8 mouse cellular contexts compared by ENCODE assay signal in genomic region chr9:45415912-45416311, GRCm38 (mm10). TPM values are rescaled to one million over a fixed set of nuclear protein-coding genes. Genes with fewer than 3 reads are reported as not detected.
DNase-seq lines count a peak whose midpoint lies in the region; ATAC-seq and TF ChIP-seq lines count a peak whose summit lies in the region.

No protein-coding gene starts in this region.

- H3K27ac ChIP-seq in forebrain, embryonic 11.5 days (ENCODE audit: low read depth, low read length), result no peak overlapping the region
- no peak overlapping the region for H3K27ac ChIP-seq in forebrain, embryonic 13.5 days
- H3K27ac ChIP-seq in midbrain, embryonic 11.5 days (ENCODE audit: low read depth, low read length), result no peak overlapping the region
- H3K27ac ChIP-seq in midbrain, embryonic 15.5 days, result no peak overlapping the region
- H3K27ac ChIP-seq in hindbrain, postnatal 0 days, result no peak overlapping the region
- no peak overlapping the region for H3K27ac ChIP-seq in lung, embryonic 14.5 days (ENCODE audit: low read depth)
- no peak overlapping the region for H3K27ac ChIP-seq in small intestine, adult 2 months (ENCODE audit: insufficient read depth, low read depth, low read length)

- H3K4me2 ChIP-seq in forebrain, embryonic 11.5 days (ENCODE audit: low read depth, low read length, severe bottlenecking), result no peak overlapping the region
- no peak overlapping the region for H3K4me2 ChIP-seq in forebrain, embryonic 13.5 days
- no peak overlapping the region for H3K4me2 ChIP-seq in midbrain, embryonic 11.5 days
- H3K4me2 ChIP-seq in midbrain, embryonic 15.5 days, result no peak overlapping the region
- H3K4me2 ChIP-seq in hindbrain, postnatal 0 days (ENCODE audit: low read depth, low read length), result no peak overlapping the region
- no peak overlapping the region for H3K4me2 ChIP-seq in lung, embryonic 14.5 days

- no peak overlapping the region for H3K9ac ChIP-seq in forebrain, embryonic 11.5 days (ENCODE audit: low read length)
- H3K9ac ChIP-seq in forebrain, embryonic 13.5 days, result no peak overlapping the region
- no peak overlapping the region for H3K9ac ChIP-seq in midbrain, embryonic 11.5 days (ENCODE audit: low read length)
- no peak overlapping the region for H3K9ac ChIP-seq in midbrain, embryonic 15.5 days
- no peak overlapping the region for H3K9ac ChIP-seq in hindbrain, postnatal 0 days (replicated peaks; ENCODE audit: low read length)
- no peak overlapping the region for H3K9ac ChIP-seq in lung, embryonic 14.5 days

- peak; percentile 69 for DNase-seq in forebrain, embryonic 11.5 days (ENCODE audit: low spot score)
- DNase-seq in midbrain, embryonic 11.5 days (ENCODE audit: low spot score, missing footprints), result peak; percentile 89
- peak; percentile 71 for DNase-seq in cerebellum, adult 9-11 months
- peak; percentile 82 for DNase-seq in hindbrain, postnatal 0 days (ENCODE audit: low spot score)
- DNase-seq in lung, embryonic 14.5 days, result peak; percentile 46

- no peaks in the 10 kb centered on the region for H3K9me3 ChIP-seq in forebrain, embryonic 11.5 days (ENCODE audit: control insufficient read depth, low read length)
- no peaks in the 10 kb centered on the region for H3K9me3 ChIP-seq in forebrain, embryonic 13.5 days (replicated peaks)
- H3K9me3 ChIP-seq in midbrain, embryonic 11.5 days (ENCODE audit: control insufficient read depth, low read length), result no peaks in the 10 kb centered on the region
- H3K9me3 ChIP-seq in midbrain, embryonic 15.5 days, result no peaks in the 10 kb centered on the region
- H3K9me3 ChIP-seq in hindbrain, postnatal 0 days (ENCODE audit: low read length), result no peaks in the 10 kb centered on the region
- no peaks in the 10 kb centered on the region for H3K9me3 ChIP-seq in lung, embryonic 14.5 days (ENCODE audit: low read depth, low read length)

- 44% methylated on average over 4 of the region's 4 CpGs for WGBS in forebrain, embryonic 11.5 days
- 35% methylated on average over 4 of the region's 4 CpGs for WGBS in forebrain, embryonic 13.5 days
- WGBS in midbrain, embryonic 11.5 days, result 45% methylated on average over 4 of the region's 4 CpGs
- 43% methylated on average over 4 of the region's 4 CpGs for WGBS in midbrain, embryonic 15.5 days
- 45% methylated on average over 4 of the region's 4 CpGs for WGBS in hindbrain, postnatal 0 days
- 43% methylated on average over 4 of the region's 4 CpGs for WGBS in lung, embryonic 14.5 days
- WGBS in small intestine, adult 2 months, result 62% methylated on average over 4 of the region's 4 CpGs

- no peak for ATAC-seq in forebrain, embryonic 11.5 days (replicated peaks; ENCODE audit: low FRiP score)
- ATAC-seq in forebrain, embryonic 13.5 days, result no peak
- ATAC-seq in midbrain, embryonic 11.5 days (ENCODE audit: low FRiP score), result peak; percentile 24; the same call in 1 of the 2 replicates
- no peak for ATAC-seq in midbrain, embryonic 15.5 days (replicated peaks)
- peak; percentile 24; the same call in 1 of the 2 replicates for ATAC-seq in hindbrain, postnatal 0 days
- ATAC-seq in lung, embryonic 14.5 days (ENCODE audit: insufficient read depth), result no peak

- TF ChIP-seq CTCF in hindbrain, postnatal 0 days (IDR thresholded peaks at IDR 0.05; ENCODE audit: low read depth), result peak; percentile 96
- TF ChIP-seq CTCF in lung, embryonic 14.5 days (IDR thresholded peaks at IDR 0.05; ENCODE audit: low read depth), result peak; percentile 73
- peak; percentile 12; the same call in 1 of the 2 replicates for TF ChIP-seq CTCF in small intestine, adult 2 months (IDR thresholded peaks at IDR 0.05; ENCODE audit: extremely low read depth, insufficient read length, insufficient replicate concordance, low read depth, low read length)

- TF ChIP-seq POLR2A in small intestine, adult 2 months (IDR thresholded peaks at IDR 0.05; ENCODE audit: low read depth, low read length), result no peak

- H3K27me3 ChIP-seq in forebrain, embryonic 11.5 days (ENCODE audit: control insufficient read depth, insufficient read depth, low read length), result no peaks in the 10 kb centered on the region
- 0 out of 2 replicates have a peak, but pooled peaks cover 4% of the 10 kb centered on the region for H3K27me3 ChIP-seq in forebrain, embryonic 13.5 days
- no peaks in the 10 kb centered on the region; the same call in 1 of the 2 replicates for H3K27me3 ChIP-seq in midbrain, embryonic 11.5 days (ENCODE audit: control insufficient read depth, insufficient read depth, low read length)
- no peaks in the 10 kb centered on the region for H3K27me3 ChIP-seq in midbrain, embryonic 15.5 days (replicated peaks)
- H3K27me3 ChIP-seq in hindbrain, postnatal 0 days (ENCODE audit: insufficient read depth, low read length), result no peaks in the 10 kb centered on the region
- H3K27me3 ChIP-seq in lung, embryonic 14.5 days (ENCODE audit: insufficient read depth, low read length), result no peaks in the 10 kb centered on the region
- no peaks in the 10 kb centered on the region for H3K27me3 ChIP-seq in small intestine, adult 2 months (ENCODE audit: control insufficient read depth, insufficient read depth, low read length)

- H3K4me1 ChIP-seq in forebrain, embryonic 11.5 days (replicated peaks; ENCODE audit: control insufficient read depth, insufficient read depth, low read length), result no peaks in the 10 kb centered on the region; the same call in 1 of the 2 replicates
- H3K4me1 ChIP-seq in forebrain, embryonic 13.5 days, result peaks cover 6% of the 10 kb centered on the region
- no peaks in the 10 kb centered on the region for H3K4me1 ChIP-seq in midbrain, embryonic 11.5 days (ENCODE audit: control insufficient read depth, insufficient read depth, low read length)
- peaks cover 7% of the 10 kb centered on the region for H3K4me1 ChIP-seq in midbrain, embryonic 15.5 days
- no peaks in the 10 kb centered on the region for H3K4me1 ChIP-seq in hindbrain, postnatal 0 days (ENCODE audit: insufficient read depth, low read length)
- no peaks in the 10 kb centered on the region; the same call in 1 of the 2 replicates for H3K4me1 ChIP-seq in lung, embryonic 14.5 days (ENCODE audit: insufficient read depth)
- H3K4me1 ChIP-seq in small intestine, adult 2 months (ENCODE audit: control insufficient read depth, insufficient read depth, insufficient read length, low read length), result peaks cover 9% of the 10 kb centered on the region; the same call in 1 of the 2 replicates

- H3K36me3 ChIP-seq in forebrain, embryonic 11.5 days (ENCODE audit: control insufficient read depth, insufficient read depth, low read length), result no peaks in the 10 kb centered on the region
- no peaks in the 10 kb centered on the region for H3K36me3 ChIP-seq in forebrain, embryonic 13.5 days (ENCODE audit: poor library complexity, severe bottlenecking)
- no peaks in the 10 kb centered on the region for H3K36me3 ChIP-seq in midbrain, embryonic 11.5 days (ENCODE audit: control insufficient read depth, insufficient read depth, low read length)
- no peaks in the 10 kb centered on the region for H3K36me3 ChIP-seq in midbrain, embryonic 15.5 days (replicated peaks)
- no peaks in the 10 kb centered on the region for H3K36me3 ChIP-seq in hindbrain, postnatal 0 days (ENCODE audit: insufficient read depth, low read length)
- H3K36me3 ChIP-seq in lung, embryonic 14.5 days (ENCODE audit: insufficient read depth), result no peaks in the 10 kb centered on the region
- H3K36me3 ChIP-seq in small intestine, adult 2 months (ENCODE audit: control insufficient read depth, insufficient read depth, low read length), result no peaks in the 10 kb centered on the region

- no peak overlapping the region for H3K4me3 ChIP-seq in forebrain, embryonic 11.5 days (ENCODE audit: low read depth, low read length)
- no peak overlapping the region for H3K4me3 ChIP-seq in forebrain, embryonic 13.5 days
- no peak overlapping the region for H3K4me3 ChIP-seq in midbrain, embryonic 11.5 days (ENCODE audit: low read depth, low read length)
- no peak overlapping the region for H3K4me3 ChIP-seq in midbrain, embryonic 15.5 days
- H3K4me3 ChIP-seq in hindbrain, postnatal 0 days (ENCODE audit: low read length), result no peak overlapping the region
- H3K4me3 ChIP-seq in lung, embryonic 14.5 days (ENCODE audit: low read depth, low read length), result no peak overlapping the region
- H3K4me3 ChIP-seq in small intestine, adult 2 months (ENCODE audit: low read depth, low read length), result no peak overlapping the region

RNA-seq across cellular contexts. Expression of gene Dscaml1, which starts 10.5 kb away (rescaled TPM):
- 3.4 and 5.4 TPM in 2 replicates for polyA plus RNA-seq in forebrain, embryonic 11.5 days (2014; fragmentation: Nextera tagmentation; extraction: Ambion mirVana)
- polyA plus RNA-seq in forebrain, embryonic 13.5 days (2015; fragmentation: Nextera tagmentation; extraction: Ambion mirVana), result 9.6 and 13.6 TPM in 2 replicates
- 0.74 and 0.86 TPM in 2 replicates for polyA plus RNA-seq in midbrain, embryonic 11.5 days (2014; fragmentation: Nextera tagmentation; extraction: Ambion mirVana)
- 18.4 and 19.6 TPM in 2 replicates for polyA plus RNA-seq in midbrain, embryonic 15.5 days (2015; fragmentation: Nextera tagmentation; extraction: Ambion mirVana)
- total RNA-seq in hindbrain, postnatal 0 days (2014; rRNA removed), result 37.5 and 47.4 TPM in 2 replicates
- 10.5 and 12.4 TPM in 2 replicates for polyA plus RNA-seq in hindbrain, postnatal 0 days (2015; fragmentation: Nextera tagmentation; extraction: Ambion mirVana)
- polyA plus RNA-seq in lung, embryonic 14.5 days (2014; fragmentation: Nextera tagmentation; extraction: Ambion mirVana), result 0.05 and 0.20 TPM in 2 replicates
- 0.48 and 0.62 TPM in 2 replicates for polyA plus RNA-seq in small intestine, adult 2 months (2012; rRNA removed)

RNA-seq across cellular contexts. Expression of gene Fxyd2, which starts 16.4 kb away (rescaled TPM):
- polyA plus RNA-seq in forebrain, embryonic 11.5 days (2014; fragmentation: Nextera tagmentation; extraction: Ambion mirVana), result 1.5 and 3.4 TPM in 2 replicates
- polyA plus RNA-seq in forebrain, embryonic 13.5 days (2015; fragmentation: Nextera tagmentation; extraction: Ambion mirVana), result 3.0 and 5.6 TPM in 2 replicates
- polyA plus RNA-seq in midbrain, embryonic 11.5 days (2014; fragmentation: Nextera tagmentation; extraction: Ambion mirVana), result 1.00 and 1.5 TPM in 2 replicates
- polyA plus RNA-seq in midbrain, embryonic 15.5 days (2015; fragmentation: Nextera tagmentation; extraction: Ambion mirVana), result 10.4 and 11.4 TPM in 2 replicates
- total RNA-seq in hindbrain, postnatal 0 days (2014; rRNA removed), result 17.1 and 18.6 TPM in 2 replicates
- 19.5 and 21.5 TPM in 2 replicates for polyA plus RNA-seq in hindbrain, postnatal 0 days (2015; fragmentation: Nextera tagmentation; extraction: Ambion mirVana)
- polyA plus RNA-seq in lung, embryonic 14.5 days (2014; fragmentation: Nextera tagmentation; extraction: Ambion mirVana), result 1.2 and 1.5 TPM in 2 replicates
- 2.3 and 4.6 TPM in 2 replicates for polyA plus RNA-seq in small intestine, adult 2 months (2012; rRNA removed)

RNA-seq across cellular contexts. Expression of gene Fxyd6, which starts 45.9 kb away (rescaled TPM):
- polyA plus RNA-seq in forebrain, embryonic 11.5 days (2014; fragmentation: Nextera tagmentation; extraction: Ambion mirVana), result 122 and 124 TPM in 2 replicates
- polyA plus RNA-seq in forebrain, embryonic 13.5 days (2015; fragmentation: Nextera tagmentation; extraction: Ambion mirVana), result 291 and 322 TPM in 2 replicates
- polyA plus RNA-seq in midbrain, embryonic 11.5 days (2014; fragmentation: Nextera tagmentation; extraction: Ambion mirVana), result 123 and 129 TPM in 2 replicates
- polyA plus RNA-seq in midbrain, embryonic 15.5 days (2015; fragmentation: Nextera tagmentation; extraction: Ambion mirVana), result 639 and 647 TPM in 2 replicates
- 461 and 490 TPM in 2 replicates for total RNA-seq in hindbrain, postnatal 0 days (2014; rRNA removed)
- polyA plus RNA-seq in hindbrain, postnatal 0 days (2015; fragmentation: Nextera tagmentation; extraction: Ambion mirVana), result 752 and 767 TPM in 2 replicates
- polyA plus RNA-seq in lung, embryonic 14.5 days (2014; fragmentation: Nextera tagmentation; extraction: Ambion mirVana), result 35.6 and 38.1 TPM in 2 replicates
- 18.9 and 20.6 TPM in 2 replicates for polyA plus RNA-seq in small intestine, adult 2 months (2012; rRNA removed)

Comparison
In these comparisons a context has a peak if more than half of its experiments do, and no peak if none do; other contexts are left out.
1. ATAC-seq: peak in midbrain, embryonic 11.5 days (single experiment) and hindbrain, postnatal 0 days (single experiment); none in forebrain, embryonic 11.5 days (single experiment), forebrain, embryonic 13.5 days (single experiment), midbrain, embryonic 15.5 days (single experiment) and lung, embryonic 14.5 days (single experiment).
2. CTCF ChIP-seq: peak in every context shown above with its lines; median percentile 96 in hindbrain, postnatal 0 days; 73 in lung, embryonic 14.5 days; 12 in small intestine, adult 2 months.
3. Peak in every context shown above with its lines, with median percentiles within 50 percentile points of each other: DNase-seq.